Mouse (Mus musculus): ENCODE results near the gene Gucd1.

DNA sequence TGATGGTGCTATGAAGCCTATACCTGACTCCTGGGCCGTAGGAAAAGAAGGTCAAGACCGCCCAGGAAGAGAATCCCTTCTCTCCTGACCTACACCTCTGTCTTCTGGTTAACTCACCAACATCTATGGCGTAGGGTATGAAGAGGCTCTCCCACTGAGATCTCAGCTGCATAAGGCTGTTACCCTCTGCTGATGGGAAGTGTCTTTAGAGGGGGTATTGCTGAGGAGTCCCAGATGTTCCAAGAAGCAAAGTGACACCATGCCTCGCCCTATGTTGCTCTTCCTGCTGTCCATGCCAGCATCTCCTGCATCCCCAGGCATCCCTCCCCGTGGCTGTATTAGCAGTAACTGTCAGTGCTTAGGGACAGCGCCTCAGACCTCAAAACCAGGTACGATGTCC lies 178.4 kb downstream of the Gucd1 start:
- no peak for TF ChIP-seq CTCF (IDR thresholded peaks at IDR 0.05; ENCODE audit: low read depth, low read length)
- no peak for TF ChIP-seq POLR2A (IDR thresholded peaks at IDR 0.05; ENCODE audit: borderline replicate concordance, low read depth, low read length)
